Mouse (Mus musculus): ENCODE data around the gene Iqcf5. TPM values are rescaled to one million over a fixed set of nuclear protein-coding genes. Genes with fewer than 3 reads are reported as not detected.
"Not testable (repeated sequence)": the region's sequence is repeated elsewhere in the genome, so short reads cannot be mapped to it uniquely, and the experiment has no call there.

Iqcf5 gene
- polyA plus RNA-seq, 1 experiment, result not detected

DNA sequence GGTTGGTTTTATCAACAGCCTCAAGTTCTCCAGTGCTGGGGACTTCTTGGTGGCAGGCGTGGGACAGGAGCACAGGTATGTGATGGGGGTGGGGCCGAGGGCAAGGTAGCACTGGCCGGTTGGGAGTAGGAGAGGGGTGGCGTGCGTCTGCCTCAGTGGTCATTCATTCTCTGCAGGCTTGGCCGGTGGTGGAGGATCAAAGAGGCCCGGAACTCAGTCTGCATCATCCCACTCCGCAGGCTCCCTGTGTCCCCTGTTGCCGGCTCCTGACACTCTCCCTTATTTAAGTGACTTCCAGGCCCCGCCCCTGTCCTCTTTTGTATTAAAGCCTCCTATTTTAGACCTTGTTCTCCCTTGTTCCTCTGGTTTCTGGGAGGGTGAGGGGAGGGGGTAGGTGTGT is 29.3 kb upstream of the Iqcf5 start:
- H3K36me3 ChIP-seq (ENCODE audit: control insufficient read depth, insufficient read depth, low read length), result no peaks in the 10 kb centered on the region
- TF ChIP-seq CTCF (IDR thresholded peaks at IDR 0.05; ENCODE audit: borderline replicate concordance, control insufficient read depth, extremely low read depth, insufficient read depth, low read length, poor library complexity) (no peak), POLR2A (IDR thresholded peaks at IDR 0.05; ENCODE audit: control insufficient read depth, extremely low read depth, insufficient read depth, low read length, poor library complexity) (no peak)
- DNase-seq, result no peak
- no peaks in the 10 kb centered on the region for H3K27me3 ChIP-seq (ENCODE audit: control insufficient read depth, insufficient read depth, low read length)
- no peaks in the 10 kb centered on the region for H3K4me1 ChIP-seq (replicated peaks; ENCODE audit: control insufficient read depth, insufficient read depth, low read length)
- no peak overlapping the region for H3K4me3 ChIP-seq (ENCODE audit: control insufficient read depth, insufficient read depth, low read length)
- H3K27ac ChIP-seq (ENCODE audit: control insufficient read depth, insufficient read depth, low read length), result no peak overlapping the region
- 97% methylated on average over 10 of the region's 10 CpGs for WGBS

DNA sequence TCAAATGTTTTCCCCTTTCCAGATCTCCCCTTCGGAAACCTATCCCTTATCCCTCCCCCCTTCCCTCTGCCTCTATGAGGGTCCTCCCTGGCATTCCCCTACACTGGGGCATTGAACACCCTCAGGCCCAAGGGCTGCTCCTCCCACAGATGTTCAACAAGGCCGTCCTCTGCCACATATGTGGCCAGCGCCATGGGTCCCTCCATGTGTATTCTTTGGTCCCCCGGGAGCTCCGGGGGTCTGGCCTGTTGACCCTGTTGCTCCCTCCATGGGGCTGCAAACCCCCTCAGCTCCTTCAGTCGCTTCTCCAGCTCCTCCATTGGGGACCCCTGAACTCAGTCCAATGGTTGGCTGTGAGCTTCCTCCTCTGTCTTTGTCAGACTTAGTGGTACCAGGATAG is 26.8 kb upstream of the Iqcf5 start:
- not testable (repeated sequence) for H3K4me1 ChIP-seq (replicated peaks; ENCODE audit: control insufficient read depth, insufficient read depth, low read length); H3K4me3 ChIP-seq (ENCODE audit: control insufficient read depth, insufficient read depth, low read length); DNase-seq; H3K27me3 ChIP-seq (ENCODE audit: control insufficient read depth, insufficient read depth, low read length); H3K36me3 ChIP-seq (ENCODE audit: control insufficient read depth, insufficient read depth, low read length); H3K27ac ChIP-seq (ENCODE audit: control insufficient read depth, insufficient read depth, low read length)
- WGBS, result 94% methylated on average over 6 of the region's 6 CpGs

DNA sequence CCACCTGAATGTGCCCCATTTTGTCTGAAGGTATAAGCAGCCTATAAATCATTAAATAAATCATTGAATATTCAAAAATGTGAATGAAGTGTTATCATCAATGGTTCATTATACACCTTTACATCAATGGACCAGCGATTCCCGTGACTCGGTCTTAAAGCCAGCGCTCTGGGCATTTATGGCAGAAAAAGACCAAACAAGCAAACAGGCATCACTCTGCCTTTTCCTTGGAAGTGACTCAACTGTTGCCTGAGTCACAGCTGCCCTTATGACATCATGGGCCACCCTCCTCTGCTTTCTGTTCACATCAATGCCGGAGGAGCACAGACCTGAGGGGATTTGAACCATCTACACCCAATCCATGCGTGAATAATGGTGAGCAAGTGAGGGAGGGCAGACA is 14.7 kb upstream of the Iqcf5 start, which contains the start of gene Iqcf1:
Gene Iqcf1, plus strand, starts transcription at position 301 of the 400 bp plus-strand sequence.
- TF ChIP-seq POLR2A (IDR thresholded peaks at IDR 0.05; ENCODE audit: control insufficient read depth, extremely low read depth, insufficient read depth, low read length, poor library complexity) (no peak), CTCF (IDR thresholded peaks at IDR 0.05; ENCODE audit: borderline replicate concordance, control insufficient read depth, extremely low read depth, insufficient read depth, low read length, poor library complexity) (no peak)
- Histone ChIP-seq H3K36me3 (ENCODE audit: control insufficient read depth, insufficient read depth, low read length) (no peaks in the 10 kb centered on the region), H3K4me3 (ENCODE audit: control insufficient read depth, insufficient read depth, low read length) (no peak within 1 kb of the TSS), H3K27ac (ENCODE audit: control insufficient read depth, insufficient read depth, low read length) (no peak within 1 kb of the TSS), H3K4me1 (replicated peaks; ENCODE audit: control insufficient read depth, insufficient read depth, low read length) (no peaks in the 10 kb centered on the region), H3K27me3 (ENCODE audit: control insufficient read depth, insufficient read depth, low read length) (no peaks in the 10 kb centered on the region)
- 95% methylated on average over 6 of the region's 6 CpGs for WGBS
- no peak for DNase-seq

DNA sequence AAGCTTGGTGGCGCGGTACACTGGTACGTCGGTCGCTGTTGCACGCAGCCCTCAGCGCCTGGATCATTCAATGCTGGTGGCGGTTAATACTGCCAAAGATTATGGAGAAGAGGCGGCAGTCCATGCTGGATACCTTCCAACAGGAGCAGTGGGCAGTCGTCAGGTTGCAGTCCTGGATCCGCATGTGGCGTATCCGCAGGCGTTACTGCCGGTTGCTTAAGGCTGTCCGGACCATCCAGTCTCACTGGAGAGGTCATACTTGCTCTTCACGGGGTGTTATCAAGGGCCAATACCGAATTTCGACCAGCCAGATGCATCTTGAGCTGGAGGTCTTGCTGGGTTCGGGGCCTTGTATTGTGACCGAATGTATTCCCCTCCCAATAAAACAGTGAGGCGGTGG is 12.5 kb upstream of the Iqcf5 start:
- Histone ChIP-seq H3K27ac (ENCODE audit: control insufficient read depth, insufficient read depth, low read length) (no peak overlapping the region), H3K27me3 (ENCODE audit: control insufficient read depth, insufficient read depth, low read length) (no peaks in the 10 kb centered on the region), H3K36me3 (ENCODE audit: control insufficient read depth, insufficient read depth, low read length) (no peaks in the 10 kb centered on the region), H3K4me3 (ENCODE audit: control insufficient read depth, insufficient read depth, low read length) (no peak overlapping the region), H3K4me1 (replicated peaks; ENCODE audit: control insufficient read depth, insufficient read depth, low read length) (no peaks in the 10 kb centered on the region)
- no peak for DNase-seq
- TF ChIP-seq CTCF (IDR thresholded peaks at IDR 0.05; ENCODE audit: borderline replicate concordance, control insufficient read depth, extremely low read depth, insufficient read depth, low read length, poor library complexity), result no peak
- no peak for TF ChIP-seq POLR2A (IDR thresholded peaks at IDR 0.05; ENCODE audit: control insufficient read depth, extremely low read depth, insufficient read depth, low read length, poor library complexity)
- WGBS, result 93% methylated on average over 22 of the region's 22 CpGs

DNA sequence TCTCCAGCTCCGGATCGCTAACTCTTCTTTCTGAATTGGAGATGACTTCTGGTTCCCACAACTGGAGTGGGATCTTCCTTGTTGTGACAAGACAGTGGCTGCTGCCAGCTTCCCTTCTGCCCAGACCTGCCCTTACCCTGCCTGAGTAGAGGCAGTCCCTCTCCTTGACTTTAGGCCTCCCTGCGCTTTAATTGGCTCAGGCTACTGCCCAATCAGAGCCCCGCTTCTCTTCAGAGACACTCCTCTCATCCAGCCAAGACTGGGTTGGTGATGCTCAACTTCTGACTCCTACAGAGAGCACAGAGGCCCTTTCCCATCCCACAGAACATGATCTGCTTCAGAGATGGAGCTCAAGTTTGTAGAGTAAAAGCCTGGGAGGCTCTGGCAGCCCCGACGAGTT is 10.1 kb upstream of the Iqcf5 start:
- no peaks in the 10 kb centered on the region for H3K36me3 ChIP-seq (ENCODE audit: control insufficient read depth, insufficient read depth, low read length)
- H3K4me1 ChIP-seq (replicated peaks; ENCODE audit: control insufficient read depth, insufficient read depth, low read length), result no peaks in the 10 kb centered on the region
- H3K27me3 ChIP-seq (ENCODE audit: control insufficient read depth, insufficient read depth, low read length), result no peaks in the 10 kb centered on the region
- TF ChIP-seq POLR2A (IDR thresholded peaks at IDR 0.05; ENCODE audit: control insufficient read depth, extremely low read depth, insufficient read depth, low read length, poor library complexity) (no peak), CTCF (IDR thresholded peaks at IDR 0.05; ENCODE audit: borderline replicate concordance, control insufficient read depth, extremely low read depth, insufficient read depth, low read length, poor library complexity) (no peak)
- no peak for DNase-seq
- WGBS, result 85% methylated on average over 6 of the region's 6 CpGs
- no peak overlapping the region for H3K27ac ChIP-seq (ENCODE audit: control insufficient read depth, insufficient read depth, low read length)
- H3K4me3 ChIP-seq (ENCODE audit: control insufficient read depth, insufficient read depth, low read length), result no peak overlapping the region

DNA sequence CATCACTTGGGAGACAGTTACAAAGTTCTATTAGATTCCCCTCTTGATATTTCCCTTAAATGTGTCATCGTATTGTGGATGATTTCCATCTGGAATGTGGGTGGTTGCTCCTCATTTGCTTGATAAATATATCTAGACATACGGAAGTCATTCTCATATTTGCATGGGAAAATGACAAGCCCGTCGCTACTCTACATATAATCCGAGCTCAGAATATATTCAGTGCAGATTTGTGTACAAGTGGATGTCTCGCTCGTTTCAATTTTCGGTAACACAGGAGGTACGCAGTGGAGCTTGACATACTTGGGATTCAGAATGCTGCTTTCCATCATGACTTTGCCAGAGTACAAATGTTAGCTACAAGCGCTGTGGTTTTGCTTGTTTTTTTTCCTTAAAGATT is 5.0 kb upstream of the Iqcf5 start:
- no peaks in the 10 kb centered on the region for H3K36me3 ChIP-seq (ENCODE audit: control insufficient read depth, insufficient read depth, low read length)
- no peaks in the 10 kb centered on the region for H3K4me1 ChIP-seq (replicated peaks; ENCODE audit: control insufficient read depth, insufficient read depth, low read length)
- WGBS, result 96% methylated on average over 10 of the region's 10 CpGs
- DNase-seq, result no peak
- H3K27me3 ChIP-seq (ENCODE audit: control insufficient read depth, insufficient read depth, low read length), result no peaks in the 10 kb centered on the region
- no peak overlapping the region for H3K4me3 ChIP-seq (ENCODE audit: control insufficient read depth, insufficient read depth, low read length)
- TF ChIP-seq CTCF (IDR thresholded peaks at IDR 0.05; ENCODE audit: borderline replicate concordance, control insufficient read depth, extremely low read depth, insufficient read depth, low read length, poor library complexity), result no peak
- no peak for TF ChIP-seq POLR2A (IDR thresholded peaks at IDR 0.05; ENCODE audit: control insufficient read depth, extremely low read depth, insufficient read depth, low read length, poor library complexity)
- H3K27ac ChIP-seq (ENCODE audit: control insufficient read depth, insufficient read depth, low read length), result no peak overlapping the region

DNA sequence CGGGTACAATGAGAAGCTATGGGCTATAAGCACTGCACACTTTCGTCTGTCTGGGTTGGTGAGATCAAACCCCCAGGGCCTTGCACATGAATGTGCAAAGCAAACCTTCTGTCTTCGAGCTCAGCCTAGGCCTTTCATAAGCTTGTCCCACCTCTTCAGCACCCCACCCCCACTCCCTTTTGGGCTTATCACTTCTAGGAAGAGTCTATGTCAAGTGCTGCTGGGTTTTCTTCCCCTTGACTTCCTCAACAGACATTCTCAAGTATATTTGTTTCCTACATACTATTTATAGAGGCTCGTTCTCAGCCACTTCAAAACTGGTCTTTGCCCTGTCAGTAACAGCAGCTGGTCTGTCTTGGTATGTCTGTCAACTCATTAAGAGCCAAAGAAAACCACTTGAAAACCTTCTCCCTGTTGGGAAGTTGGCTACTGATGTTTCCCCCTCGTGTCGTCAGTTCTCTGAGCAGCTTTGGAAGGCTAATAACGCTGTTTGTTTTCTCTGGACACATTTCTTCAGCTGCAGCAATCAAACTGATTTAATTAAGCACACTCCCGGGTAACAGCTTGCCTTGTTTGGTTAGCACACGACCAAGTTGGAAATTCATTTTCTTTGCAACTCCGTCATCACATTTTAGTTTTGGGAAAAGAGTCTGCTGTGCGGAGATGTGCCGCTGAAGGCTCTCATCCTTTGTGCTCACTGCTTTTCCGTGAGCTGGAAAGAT is 1.5 kb upstream of the Iqcf5 start:
- no peak for TF ChIP-seq CTCF (IDR thresholded peaks at IDR 0.05; ENCODE audit: borderline replicate concordance, control insufficient read depth, extremely low read depth, insufficient read depth, low read length, poor library complexity)
- no peak for TF ChIP-seq POLR2A (IDR thresholded peaks at IDR 0.05; ENCODE audit: control insufficient read depth, extremely low read depth, insufficient read depth, low read length, poor library complexity)
- Histone ChIP-seq H3K36me3 (ENCODE audit: control insufficient read depth, insufficient read depth, low read length) (no peaks in the 10 kb centered on the region), H3K4me1 (replicated peaks; ENCODE audit: control insufficient read depth, insufficient read depth, low read length) (no peaks in the 10 kb centered on the region), H3K27ac (ENCODE audit: control insufficient read depth, insufficient read depth, low read length) (no peak overlapping the region), H3K4me3 (ENCODE audit: control insufficient read depth, insufficient read depth, low read length) (no peak overlapping the region), H3K27me3 (ENCODE audit: control insufficient read depth, insufficient read depth, low read length) (no peaks in the 10 kb centered on the region)
- DNase-seq, result no peak
- 45% methylated on average over 13 of the region's 13 CpGs for WGBS
